Mouse (Mus musculus) adrenal gland, postnatal 14 days (tissue): ENCODE measurements around the gene Smurf2. TPM values are rescaled to one million over a fixed set of nuclear protein-coding genes. Genes with fewer than 3 reads are reported as not detected.

Experiments
- DNase-seq: peaks from one replicate; pipeline ENCODE4 v3.0.0; 2021; ENCODE audit warnings: mixed read lengths
- total RNA-seq: library from RNA; stranded (reverse); gene quantifications from 2 replicates; pipeline ENCODE4 v1.2.3, GENCODE M21; 2021

Gene Smurf2
- total RNA-seq, 1 experiment from 2014 or later, result 39.8 TPM

DNA sequence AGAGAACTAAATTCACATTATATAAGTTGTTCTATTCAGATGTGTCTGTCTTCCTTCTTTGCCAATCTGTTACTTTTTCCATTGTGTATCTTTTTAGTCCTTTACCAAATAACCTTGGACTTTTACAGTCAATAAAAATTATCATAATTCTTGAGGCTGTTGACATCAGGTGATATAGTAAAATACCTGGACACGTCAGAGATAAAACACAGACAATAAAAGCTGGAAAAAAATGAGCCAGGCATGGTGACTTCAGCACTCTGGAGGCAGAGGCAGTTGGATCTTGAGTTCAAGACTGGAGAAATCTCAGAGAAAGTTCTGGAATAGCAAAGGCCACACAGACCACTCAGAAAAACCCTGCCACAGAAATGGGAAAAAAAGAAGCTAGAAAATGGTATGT is 13.3 kb downstream of the Smurf2 start:
- DNase-seq, result no peak

DNA sequence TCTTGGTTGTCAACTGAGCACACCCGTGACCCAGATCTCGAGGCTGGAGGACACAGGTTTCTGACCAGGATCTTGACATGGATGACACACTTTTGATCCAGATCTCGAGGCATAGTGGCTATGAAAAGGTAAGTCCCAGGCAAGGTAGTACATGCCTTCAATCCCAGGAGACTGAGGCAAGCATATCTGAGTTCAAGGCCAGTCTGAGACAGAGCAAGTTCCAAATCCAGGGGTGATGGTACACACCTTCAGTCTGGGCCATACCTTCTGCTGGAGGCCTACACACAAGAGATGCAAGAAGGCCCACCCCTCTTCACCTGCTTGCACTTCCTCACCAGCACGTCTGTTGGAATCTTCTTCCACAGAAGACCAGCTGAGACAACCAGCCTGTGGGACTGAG is 14.8 kb downstream of the Smurf2 start:
- no peak for DNase-seq

DNA sequence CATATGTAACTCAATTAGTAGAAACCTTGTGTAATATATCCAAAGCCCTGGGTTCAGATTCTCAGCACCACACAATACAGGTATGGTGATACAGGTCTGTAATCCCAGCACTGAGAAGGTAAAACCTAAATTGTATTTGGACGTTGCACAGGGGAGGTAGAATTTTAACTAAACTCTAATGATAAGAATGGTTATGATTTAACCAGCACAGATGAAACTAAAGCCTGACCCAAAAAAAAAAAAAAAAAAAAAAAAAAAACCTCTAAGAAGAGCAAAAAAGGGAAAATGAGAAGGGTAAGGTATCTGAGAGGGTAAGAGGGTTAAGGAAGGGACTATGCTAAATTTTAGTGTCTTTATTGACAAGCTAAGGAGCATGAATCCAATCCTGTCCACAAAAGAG is 20.7 kb downstream of the Smurf2 start:
- no peak for DNase-seq

DNA sequence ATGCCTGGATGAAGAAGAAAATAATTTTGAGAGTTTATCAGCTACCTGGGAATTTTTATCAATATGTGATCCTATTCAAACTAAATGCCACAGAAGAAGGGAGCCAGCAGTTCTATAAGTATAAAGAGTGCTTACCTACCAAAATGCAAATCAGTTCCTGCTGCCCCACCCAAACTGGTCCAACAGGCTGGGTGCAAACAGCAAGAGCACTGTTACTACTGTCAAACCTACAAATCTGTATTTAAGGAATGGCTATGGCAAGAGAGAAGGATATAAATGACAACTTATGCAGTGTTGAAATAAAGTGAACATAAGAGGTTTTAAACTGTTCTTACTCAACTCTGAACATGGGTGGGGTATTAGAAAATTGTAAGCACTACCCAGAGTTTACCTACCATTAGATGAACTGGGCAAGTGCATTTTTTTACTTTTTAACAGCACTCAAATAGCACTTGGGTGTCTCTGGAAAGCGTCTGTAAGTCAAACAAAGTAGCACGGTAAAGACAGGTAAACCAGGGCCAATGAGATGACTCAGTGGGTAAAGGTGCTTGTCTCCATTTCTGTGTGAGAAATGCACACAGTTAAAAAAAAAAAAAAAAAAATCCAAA is 23.9 kb downstream of the Smurf2 start:
- no peak for DNase-seq

DNA sequence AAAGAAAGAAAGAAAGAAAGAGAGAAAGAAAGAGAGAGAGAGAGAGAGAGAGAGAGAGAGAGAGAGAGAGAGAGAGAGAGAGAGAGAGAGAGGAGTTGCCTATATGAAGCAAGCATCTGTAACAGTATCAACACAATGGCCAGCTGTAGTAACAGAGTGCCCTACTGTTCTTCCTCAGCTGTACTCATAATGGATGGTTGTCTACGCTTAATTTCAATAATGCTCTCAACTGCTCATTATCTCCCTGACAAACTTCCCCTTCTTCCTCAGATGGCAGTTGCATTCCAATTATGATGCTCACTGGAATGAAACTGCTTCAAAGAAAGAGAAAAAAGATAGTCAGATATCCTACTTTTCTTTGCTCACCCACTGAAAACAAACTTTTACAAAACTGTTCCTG is 36.9 kb downstream of the Smurf2 start:
- DNase-seq, result no peak

DNA sequence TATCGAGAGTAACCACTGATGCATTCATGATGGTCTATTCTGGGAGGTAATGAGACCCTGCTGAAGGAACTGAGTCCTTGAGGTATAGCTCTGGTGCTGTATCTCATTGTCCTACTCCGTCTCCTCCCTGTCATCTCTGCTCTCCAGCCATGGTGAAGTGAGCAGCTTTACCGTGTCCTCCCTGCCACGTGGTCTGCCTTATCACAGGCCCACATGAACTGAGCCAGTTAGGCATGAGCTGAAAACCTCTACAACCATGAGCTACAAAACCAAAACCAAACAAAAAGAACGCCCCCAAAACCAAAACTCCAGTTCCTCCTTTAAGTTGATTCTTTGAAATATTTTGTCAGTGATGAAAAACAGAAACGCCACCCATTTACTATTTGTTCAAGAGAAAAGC is 47.9 kb downstream of the Smurf2 start:
- DNase-seq, result no peak

DNA sequence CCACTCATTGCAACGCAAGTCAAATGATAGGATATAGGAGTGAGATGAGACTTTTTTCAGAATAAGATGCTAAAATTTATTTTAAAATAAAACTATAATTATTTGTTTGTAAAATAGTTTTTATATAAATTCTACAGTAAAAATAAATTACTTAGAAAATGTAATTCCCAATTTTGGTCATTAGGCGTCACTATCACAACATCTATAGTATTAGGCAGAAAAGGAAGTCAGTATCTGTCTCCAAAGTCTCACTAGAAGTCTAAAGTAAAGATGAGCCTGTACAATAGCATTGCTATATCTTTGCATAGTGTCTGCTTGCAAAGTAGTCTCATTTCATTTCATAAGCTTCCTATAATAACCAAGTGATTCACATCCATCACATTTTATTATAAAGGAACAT is 69.1 kb downstream of the Smurf2 start:
- DNase-seq, result no peak

DNA sequence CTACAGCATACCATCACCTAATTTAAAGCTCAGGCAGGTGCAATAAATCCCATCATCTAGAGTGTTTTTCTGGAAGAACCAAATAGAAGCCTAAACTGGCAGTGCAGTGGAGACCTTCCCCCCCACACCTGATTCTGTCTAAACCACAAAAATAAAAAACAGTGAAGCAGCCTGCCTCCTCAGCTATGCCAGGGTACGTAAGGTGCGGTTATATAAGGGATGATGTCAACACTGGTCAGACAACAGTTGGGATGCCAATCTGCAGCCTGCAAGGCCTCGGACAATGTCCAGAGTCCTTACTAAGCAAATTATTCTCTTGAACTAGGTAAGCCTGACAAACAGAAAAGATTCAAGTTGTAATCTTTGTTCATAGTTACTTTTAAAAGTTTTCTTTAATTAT is 78.5 kb downstream of the Smurf2 start:
- no peak for DNase-seq

DNA sequence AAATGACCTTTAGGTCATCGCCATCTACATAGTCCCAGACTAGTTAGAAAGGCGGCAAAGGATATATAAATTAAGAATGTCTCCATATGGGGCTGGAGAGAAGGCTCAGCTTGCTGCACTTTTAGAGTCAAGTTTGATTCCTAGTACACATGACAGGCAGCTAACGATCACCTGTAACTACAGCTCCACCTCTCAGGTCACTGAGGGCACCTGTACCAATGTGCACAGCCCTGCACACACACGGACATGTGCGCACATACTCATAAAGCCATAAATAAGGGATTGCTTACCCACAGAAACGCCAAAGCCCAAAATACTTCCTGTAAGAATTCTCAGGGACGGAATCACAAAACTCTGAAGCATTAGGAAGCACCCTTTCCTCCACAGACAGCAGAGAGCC is 92.4 kb downstream of the Smurf2 start:
- no peak for DNase-seq

DNA sequence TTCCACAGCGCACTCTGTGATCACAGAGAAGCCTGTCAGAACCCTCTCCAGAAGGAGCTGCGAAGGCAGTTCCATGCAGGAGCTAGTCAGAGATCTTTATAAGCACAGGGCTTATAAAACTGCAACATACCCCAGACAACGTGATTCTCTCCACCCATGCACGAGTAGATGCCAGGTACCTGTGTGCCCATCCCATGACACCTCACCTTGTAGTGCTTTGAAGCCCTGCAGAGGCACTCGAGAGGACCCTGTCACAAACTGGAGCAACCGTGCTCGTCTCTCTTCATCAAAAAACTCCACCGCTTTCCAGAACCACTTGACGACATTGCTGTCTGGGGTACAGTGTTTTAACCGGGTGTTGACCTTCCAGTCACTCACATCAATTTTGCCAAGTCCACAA is 96.1 kb downstream of the Smurf2 start:
- DNase-seq, result no peak

DNA sequence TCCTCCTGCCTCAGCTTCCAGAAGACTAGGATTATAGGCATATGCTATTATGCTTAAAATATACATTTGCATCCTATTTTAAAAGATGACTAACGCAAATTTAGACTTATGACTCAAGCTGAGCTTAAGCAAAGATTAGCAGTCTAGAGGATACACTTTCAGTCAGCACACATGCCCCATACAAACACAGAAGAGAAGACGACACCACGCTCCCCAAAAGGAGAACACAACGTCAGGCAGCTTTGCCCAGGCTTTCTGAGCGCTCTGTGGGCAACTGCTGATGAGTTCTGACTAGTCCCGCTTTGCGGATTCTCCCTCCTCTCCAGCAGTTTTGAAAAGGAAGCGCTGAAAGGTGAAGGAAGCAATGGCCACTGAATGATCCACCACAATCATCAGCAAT is 96.8 kb downstream of the Smurf2 start:
- no peak for DNase-seq

DNA sequence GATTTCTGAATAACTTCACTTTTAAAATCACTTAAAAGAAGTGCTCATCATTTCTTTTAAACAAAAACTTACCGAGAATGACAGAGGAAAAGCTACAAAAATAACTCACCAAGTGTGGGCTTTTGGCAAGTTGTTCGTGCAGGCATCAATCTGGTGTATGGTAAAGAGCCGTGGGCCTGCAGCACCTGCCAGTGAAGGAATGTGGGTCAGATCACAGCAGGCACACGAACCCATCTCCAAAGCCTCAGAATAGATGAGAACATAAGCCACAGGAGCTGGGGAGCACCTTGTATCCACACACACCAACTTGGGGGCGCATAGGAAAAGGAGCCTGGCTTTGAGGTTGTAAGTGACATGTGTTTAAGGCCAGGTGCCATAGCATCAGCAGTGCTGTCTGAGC is 97.6 kb downstream of the Smurf2 start:
- no peak for DNase-seq

DNA sequence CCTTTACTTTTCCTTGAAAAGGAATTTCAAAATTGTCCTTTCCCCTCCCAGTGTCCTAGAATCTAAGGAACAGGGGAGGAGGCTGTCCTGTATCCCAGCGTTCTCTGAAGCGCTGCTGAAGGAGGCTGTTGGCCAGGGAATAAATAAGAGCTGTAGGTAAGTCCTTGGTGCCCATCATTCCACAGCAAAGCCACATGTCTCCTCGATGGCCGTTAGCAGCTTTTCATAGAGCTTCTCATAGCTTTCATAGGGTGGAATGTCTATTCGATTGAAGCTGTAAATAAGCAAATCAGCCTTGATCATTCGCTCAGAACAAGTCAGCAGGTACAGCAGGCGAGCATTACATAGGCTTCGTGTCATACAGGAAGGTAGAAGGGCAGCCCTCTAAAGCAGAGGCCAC is 98.0 kb downstream of the Smurf2 start:
- DNase-seq, result no peak

DNA sequence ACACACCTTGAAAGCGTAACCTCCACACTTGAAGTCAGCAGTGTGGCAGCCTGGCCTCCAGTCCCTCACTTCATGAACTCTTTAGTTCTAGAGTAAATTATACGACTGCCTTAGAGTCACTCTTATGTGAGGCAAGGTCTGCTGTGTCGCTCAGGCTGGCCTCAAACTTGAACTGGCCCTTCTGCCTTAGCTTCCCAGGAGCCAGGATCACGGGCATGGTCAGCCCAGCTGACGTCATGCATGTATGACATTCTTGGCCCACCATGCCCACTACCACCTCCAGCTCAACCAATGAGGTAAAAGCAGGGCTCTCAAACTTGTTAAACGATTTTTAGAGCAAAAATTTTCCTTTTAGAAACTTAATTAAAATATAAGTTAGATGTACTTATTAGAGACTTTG is 99.1 kb downstream of the Smurf2 start:
- no peak for DNase-seq

DNA sequence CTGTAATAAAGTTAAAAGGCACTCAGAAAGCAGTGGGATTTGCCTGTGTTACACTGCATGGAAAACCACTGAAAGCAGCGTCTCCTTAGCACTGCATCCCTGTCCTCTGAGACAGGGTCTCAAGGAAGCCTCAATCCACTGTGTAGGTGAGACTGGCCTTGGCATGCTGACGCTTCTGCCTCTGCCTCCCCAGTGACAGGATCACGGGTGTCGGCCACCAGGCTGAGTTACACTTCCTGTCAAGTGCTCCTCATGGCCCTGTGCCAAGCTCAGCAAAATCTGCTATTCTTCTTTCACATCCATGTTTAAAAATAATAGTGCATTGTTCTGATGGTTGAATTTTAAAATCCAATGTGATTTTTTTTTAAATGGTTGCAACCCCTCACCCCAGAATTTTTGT is 99.5 kb downstream of the Smurf2 start:
- DNase-seq, result peak; percentile 68

DNA sequence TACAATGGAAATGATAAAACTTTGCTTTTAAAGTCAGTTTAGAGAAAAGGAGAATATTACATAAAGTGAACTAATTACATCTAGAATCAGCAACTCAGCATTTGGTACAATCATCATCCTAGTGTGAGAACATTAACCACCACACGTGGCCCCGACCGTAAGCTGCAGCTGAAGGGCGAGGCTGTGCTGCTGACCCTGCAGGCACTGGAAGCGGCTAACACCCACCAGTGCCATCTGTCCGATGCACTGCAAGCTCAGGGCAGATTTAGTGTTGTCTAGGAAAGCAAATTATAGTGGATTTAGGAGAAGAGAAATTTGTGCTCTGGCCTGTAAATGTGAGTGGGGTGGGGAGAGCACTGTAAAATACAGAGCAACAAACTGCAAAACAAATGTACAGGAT is 100.3 kb downstream of the Smurf2 start:
- no peak for DNase-seq

DNA sequence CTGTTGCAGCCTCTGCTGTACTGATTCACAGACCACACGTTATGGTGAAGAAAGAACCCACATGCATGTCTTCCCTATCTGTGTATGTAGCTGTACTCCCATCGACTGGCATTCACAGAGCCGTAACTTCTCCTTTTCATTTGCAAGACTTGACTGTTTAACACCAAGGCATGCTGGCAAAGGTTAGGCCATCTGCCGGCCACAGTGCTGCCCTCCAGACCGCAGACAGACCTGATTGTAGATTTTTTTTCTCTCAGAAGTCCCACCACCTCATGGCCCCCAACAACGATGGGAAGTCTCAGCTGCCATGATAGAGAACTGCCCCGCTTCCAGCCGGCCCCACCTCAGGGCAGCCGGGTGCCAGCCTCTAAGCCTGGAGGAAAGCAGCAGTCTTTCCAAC is 100.9 kb downstream of the Smurf2 start:
- DNase-seq, result no peak

DNA sequence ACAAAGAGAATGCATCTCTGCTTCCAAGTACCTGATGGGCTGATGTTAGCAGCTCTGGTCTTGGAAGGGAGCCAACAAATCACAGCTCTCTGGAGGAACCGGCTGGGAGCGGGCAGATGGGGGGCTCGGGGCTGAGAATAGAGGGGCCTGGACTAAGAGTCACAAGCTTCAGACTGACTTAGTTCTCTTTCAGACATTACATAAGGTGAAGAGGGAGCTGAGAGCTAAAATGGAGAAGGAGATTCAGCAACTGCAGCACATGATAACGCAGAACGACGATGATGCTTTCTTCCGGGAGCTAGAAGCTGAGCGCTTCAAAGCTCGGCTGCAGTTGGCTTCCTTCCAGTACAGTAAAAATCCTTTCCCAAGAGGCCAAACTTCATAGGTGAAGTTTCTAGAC is 102.2 kb downstream of the Smurf2 start:
- peak; percentile 34 for DNase-seq

DNA sequence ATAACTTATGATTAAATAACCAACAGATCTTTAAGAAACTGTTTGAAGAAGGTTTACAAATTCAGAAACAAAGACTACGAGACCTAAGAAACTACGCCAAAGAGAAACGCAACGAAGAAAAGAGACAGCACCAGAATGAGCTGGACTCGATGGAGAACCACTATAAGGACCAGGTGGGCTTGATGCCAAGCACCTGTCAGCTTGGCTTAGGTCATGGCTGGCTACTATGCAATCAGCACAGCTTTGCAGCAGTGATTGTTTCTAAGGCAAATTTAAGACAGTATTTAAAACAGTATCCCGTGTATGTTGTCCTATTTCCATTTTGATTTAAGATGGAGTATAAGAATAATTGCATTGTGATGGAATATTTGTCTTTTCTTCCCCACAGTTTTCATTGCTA is 102.7 kb downstream of the Smurf2 start:
- no peak for DNase-seq

DNA sequence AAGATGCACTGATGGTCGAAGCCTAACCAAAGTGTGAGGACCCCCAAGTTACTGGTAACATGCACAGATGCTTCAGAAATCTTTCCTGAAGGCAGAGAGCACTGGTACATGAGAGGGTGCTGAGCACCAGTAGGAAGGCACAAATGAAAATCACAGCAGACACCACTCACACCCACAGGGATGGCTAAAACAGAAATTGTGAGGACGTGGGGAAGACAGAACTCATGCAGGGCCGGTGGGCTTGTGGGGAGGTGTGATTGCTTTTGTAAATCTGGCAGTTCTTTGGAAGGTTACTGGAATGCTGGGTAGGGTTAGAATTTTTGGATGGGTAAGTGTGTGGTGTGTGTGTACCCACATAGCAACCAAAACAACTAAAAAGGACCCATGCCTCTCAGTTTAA is 103.4 kb downstream of the Smurf2 start:
- DNase-seq, result no peak

DNA sequence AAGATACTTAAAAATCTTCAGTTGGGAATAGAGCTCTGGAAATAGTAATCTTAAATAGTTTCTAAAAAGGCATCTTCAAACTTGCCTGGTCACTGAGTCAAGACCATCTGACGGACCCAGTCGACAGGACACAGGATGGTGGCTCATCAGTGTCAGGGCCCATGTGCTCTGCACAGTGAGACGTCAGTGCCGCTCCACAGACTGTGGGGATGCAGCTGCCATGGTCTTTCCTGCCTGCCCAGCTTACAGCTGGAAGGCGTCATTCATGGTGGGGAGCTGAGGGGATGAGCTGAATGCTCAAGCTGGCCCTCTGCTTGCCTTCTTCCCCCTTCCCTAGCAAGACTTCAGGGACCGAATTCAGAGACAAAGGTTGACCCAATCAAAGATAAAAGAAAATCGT is 104.2 kb downstream of the Smurf2 start:
- DNase-seq, result no peak

DNA sequence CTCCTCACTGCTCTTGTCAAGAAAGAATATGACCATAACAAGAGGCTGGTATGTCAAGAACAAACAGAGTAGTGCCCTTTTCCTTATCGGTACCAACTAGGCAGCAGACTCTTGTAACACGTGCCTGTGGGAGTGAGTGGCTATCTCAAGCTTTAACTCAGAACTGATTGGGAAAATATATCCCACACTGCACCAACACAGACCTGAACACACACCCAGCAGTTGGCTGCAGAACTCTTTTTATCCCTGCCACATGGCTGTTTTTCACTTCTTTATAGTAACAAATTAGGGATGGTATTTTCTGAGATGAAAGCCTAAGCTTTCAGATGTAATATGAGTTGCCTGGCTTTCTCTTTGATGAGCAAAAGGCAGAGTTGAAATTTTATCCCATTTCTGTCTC is 104.8 kb downstream of the Smurf2 start:
- no peak for DNase-seq

DNA sequence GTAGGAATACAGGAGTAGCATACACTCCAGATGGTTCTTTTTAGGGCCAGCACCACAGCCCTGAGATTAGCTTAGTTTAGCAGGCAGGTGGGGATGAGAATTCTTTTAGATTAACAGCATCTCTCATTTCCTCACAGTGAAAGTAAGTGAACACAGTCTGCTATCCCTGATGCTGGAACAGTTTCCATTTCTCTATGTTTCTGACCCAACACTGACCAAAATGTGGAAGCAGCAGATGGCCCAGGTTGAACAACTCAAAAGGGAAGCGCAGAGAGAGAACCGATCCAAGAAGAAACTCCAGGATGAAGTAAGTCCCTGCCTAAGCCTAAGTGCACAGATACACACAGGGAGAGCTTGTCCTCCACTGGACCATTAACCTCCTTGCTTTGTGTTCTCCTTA is 105.2 kb downstream of the Smurf2 start:
- no peak for DNase-seq

DNA sequence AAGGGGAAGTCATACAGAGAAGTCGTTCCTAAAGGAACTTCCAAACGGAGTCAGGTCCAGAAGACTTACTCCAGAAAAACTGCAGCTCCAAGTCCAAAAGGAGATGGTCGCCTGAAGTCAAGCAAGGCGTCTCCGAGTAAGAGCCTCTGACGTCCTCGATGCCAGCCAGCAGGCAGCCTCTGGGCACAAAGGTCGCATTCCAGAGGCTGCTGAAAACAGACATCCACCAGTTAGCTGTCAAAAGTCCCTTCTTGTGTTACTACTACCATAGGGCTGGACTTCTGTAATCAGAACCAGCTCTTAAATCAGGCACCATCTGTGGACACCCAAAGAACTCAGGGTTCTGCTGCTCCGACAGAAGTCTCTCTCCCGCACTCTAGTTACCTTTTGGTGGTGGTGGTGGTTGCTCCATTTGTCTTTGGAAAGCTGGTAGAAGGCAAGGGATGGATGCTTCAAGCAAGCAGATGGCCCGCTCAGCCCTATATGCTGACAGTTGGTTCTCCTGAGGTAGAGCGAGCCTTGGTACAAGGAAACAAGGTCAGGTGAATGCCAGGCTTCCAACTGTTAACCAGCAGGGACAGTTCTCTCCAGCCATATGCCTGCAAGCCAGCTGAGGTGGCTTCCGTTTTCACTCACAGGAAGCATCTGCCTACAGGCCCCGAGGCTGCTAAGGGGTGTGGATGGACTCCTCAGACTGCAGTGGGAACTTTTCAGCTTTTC is 105.8 kb downstream of the Smurf2 start:
- no peak for DNase-seq
